Mouse (Mus musculus): ENCODE measurements at regions not wholly inside any gene's neighbourhood (a gene's known extent, or its start where the extent isn't known, plus 50 kb on each side); places are given as distances from the start of the nearest gene placed in this dataset.

- DNase-seq = no peak
Observed at GRCm38 (mm10) chr14:40758441-40758840, 134.6 kb downstream of the Sh2d4b start.

DNA sequence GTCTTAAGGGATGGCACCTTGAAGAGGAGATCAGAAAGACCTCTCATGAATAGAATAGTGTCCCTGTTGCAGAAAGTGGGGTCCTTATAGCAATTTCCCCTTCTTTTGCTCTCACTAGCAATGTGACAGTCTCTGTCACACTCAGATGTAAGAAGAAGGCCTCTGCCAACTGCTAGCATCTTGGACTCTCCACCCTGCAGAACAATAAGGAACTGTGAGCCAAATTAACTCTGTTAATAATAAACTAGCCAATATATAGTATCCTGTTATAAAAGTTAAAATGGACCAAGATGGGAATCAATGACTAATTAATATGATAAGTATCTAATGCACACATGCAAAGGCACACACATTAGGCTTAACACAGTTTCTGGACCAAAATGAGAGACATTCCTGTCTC lies 152.5 kb downstream of the Sh2d4b start:
- no peak for DNase-seq

GRCm38 (mm10) chr14:40731861-40732260 lies 161.2 kb downstream of the Sh2d4b start:
- DNase-seq = peak; percentile 38

DNA sequence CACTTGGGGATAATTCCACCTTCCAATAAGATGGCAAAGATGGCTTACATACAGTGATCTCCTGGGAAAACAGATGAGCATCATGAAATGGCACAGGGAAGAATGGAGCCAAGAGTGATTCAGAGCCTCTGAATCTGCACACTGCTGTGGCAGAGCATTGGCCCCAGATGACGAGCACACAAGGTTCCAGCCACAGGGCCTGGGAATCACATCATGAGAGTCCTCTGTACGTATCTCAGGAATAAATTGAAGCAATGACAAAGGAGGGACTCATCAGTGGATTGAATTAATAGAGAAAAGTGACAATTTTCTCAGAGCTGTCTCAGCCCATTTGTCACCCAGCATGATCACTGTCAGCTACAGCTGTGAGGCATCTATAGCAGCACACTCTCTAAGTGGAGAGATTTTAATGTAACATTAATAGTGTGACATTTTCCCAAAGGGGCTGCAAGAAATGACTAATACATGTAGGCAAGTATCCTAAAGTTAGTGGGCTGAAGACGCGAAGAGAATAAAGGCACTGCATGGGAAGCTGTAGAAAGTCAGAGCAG lies 184.0 kb downstream of the Sh2d4b start:
- no peak for DNase-seq

- DNase-seq = no peak
Observed at GRCm38 (mm10) chr14:40707419-40707818, 185.6 kb downstream of the Sh2d4b start.

DNA sequence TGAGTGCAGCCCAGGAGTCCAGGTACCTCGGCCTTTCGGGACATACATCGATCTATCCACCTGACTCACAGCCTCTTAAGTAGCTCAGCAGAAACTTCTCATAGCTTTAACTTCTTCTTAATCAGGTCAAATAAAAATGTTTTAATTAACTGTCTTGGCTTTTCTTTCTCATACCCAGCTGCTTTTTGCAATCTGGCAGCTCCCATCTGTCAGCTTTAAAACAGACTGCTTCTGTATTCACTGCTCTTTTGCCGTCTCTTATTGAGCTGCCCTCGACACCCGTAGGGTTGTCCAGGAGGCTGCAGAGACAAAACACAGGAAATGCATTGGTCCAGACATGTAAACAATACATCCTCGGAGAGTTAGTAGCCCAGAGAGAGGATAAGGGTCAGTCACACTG lies 189.6 kb downstream of the Sh2d4b start:
- no peak for DNase-seq

- no peak for DNase-seq
Observed at GRCm38 (mm10) chr14:40681711-40682110, 211.4 kb downstream of the Sh2d4b start.

- no peak for DNase-seq
Observed at GRCm38 (mm10) chr14:40653558-40653957, 239.5 kb downstream of the Sh2d4b start.

Measured in kidney, postnatal 14 days (tissue).